Mouse (Mus musculus) limb, embryonic 10.5 days (tissue): ENCODE results near the gene Grik4. TPM values are rescaled to one million over a fixed set of nuclear protein-coding genes. Genes with fewer than 3 reads are reported as not detected.

Experiments
- DNase-seq: peaks from one replicate; pipeline ENCODE4 v3.0.0-alpha.2; 2017; ENCODE audit warnings: low spot score
- H3K27ac ChIP-seq: fragments of 300-500 bp; sonication (generic); 2 replicates; pipeline ENCODE4 v1.5.1; 2016; ENCODE audit warnings: mild to moderate bottlenecking
- H3K27me3 ChIP-seq: fragments of 300-500 bp; sonication (generic); 2 replicates; pipeline ENCODE4 v1.6.1; 2016; ENCODE audit warnings: low read depth, mild to moderate bottlenecking; ENCODE audit not compliant: poor library complexity, severe bottlenecking
- H3K36me3 ChIP-seq: fragments of 300-500 bp; sonication (generic); 2 replicates; pipeline ENCODE4 v1.6.1; 2016; ENCODE audit warnings: mild to moderate bottlenecking, moderate library complexity
- H3K4me1 ChIP-seq: fragments of 300-500 bp; sonication (generic); 2 replicates; pipeline ENCODE4 v1.6.1; 2016
- H3K4me3 ChIP-seq: fragments of 300-500 bp; sonication (generic); 2 replicates; pipeline ENCODE4 v1.5.1; 2016; ENCODE audit warnings: mild to moderate bottlenecking, moderate library complexity
- H3K9me3 ChIP-seq: fragments of 300-500 bp; sonication (generic); replicated peaks from 2 replicates; pipeline ENCODE4 v1.6.1; 2016; ENCODE audit warnings: mild to moderate bottlenecking
- WGBS: fragments of 180-500 bp; shearing (Covaris S2); methylation state at CpG from one replicate; pipeline ENCODE4 v1.1.7; 2016; 5-methylcytosine and 5-hydroxymethylcytosine counted together
- polyA plus RNA-seq: library from polyadenylated mRNA; unstranded; fragments of >200 nt; fragmentation: Nextera tagmentation; extraction: Ambion mirVana; gene quantifications from 2 replicates; pipeline ENCODE4 v1.2.1, GENCODE M21; 2016

The Grik4 gene
- polyA plus RNA-seq, 1 experiment from 2014 or later = 2.2 TPM

- 73% methylated on average over 11 of the region's 11 CpGs for WGBS
Measured at GRCm38 (mm10) chr9:42801929-42802328, 142.4 kb downstream of the Grik4 start.

GRCm38 (mm10) chr9:42800138-42800537 lies 144.2 kb downstream of the Grik4 start:
- no peak for DNase-seq
- Histone ChIP-seq H3K27ac (no peak overlapping the region), H3K36me3 (no peaks in the 10 kb centered on the region), H3K4me3 (no peak overlapping the region), H3K9me3 (no peaks in the 10 kb centered on the region), H3K27me3 (no peaks in the 10 kb centered on the region; the same call in 1 of the 2 replicates), H3K4me1 (peaks cover 18% of the 10 kb centered on the region)
- WGBS = 84% methylated on average over 7 of the region's 7 CpGs

More at GRCm38 (mm10) chr9:42801929-42802328, 142.4 kb downstream of the Grik4 start:
- no peak for DNase-seq
- no peak overlapping the region for H3K4me3 ChIP-seq
- no peak overlapping the region for H3K27ac ChIP-seq
- H3K9me3 ChIP-seq = no peaks in the 10 kb centered on the region
- H3K4me1 ChIP-seq = peaks cover 10% of the 10 kb centered on the region; the same call in 1 of the 2 replicates
- H3K27me3 ChIP-seq = no peaks in the 10 kb centered on the region; the same call in 1 of the 2 replicates
- no peaks in the 10 kb centered on the region for H3K36me3 ChIP-seq

GRCm38 (mm10) chr9:42799694-42800093 lies 144.6 kb downstream of the Grik4 start:
- no peaks in the 10 kb centered on the region for H3K36me3 ChIP-seq
- H3K27ac ChIP-seq = no peak overlapping the region
- H3K27me3 ChIP-seq = no peaks in the 10 kb centered on the region; the same call in 1 of the 2 replicates
- WGBS = 89% methylated on average over 5 of the region's 5 CpGs
- DNase-seq = no peak
- H3K4me3 ChIP-seq = no peak overlapping the region
- H3K9me3 ChIP-seq = no peaks in the 10 kb centered on the region
- peaks cover 18% of the 10 kb centered on the region for H3K4me1 ChIP-seq

GRCm38 (mm10) chr9:42799242-42799641 lies 145.1 kb downstream of the Grik4 start:
- H3K9me3 ChIP-seq = no peaks in the 10 kb centered on the region
- no peak overlapping the region for H3K27ac ChIP-seq
- no peak for DNase-seq
- peaks cover 3% of the 10 kb centered on the region; the same call in 1 of the 2 replicates for H3K27me3 ChIP-seq
- WGBS = 85% methylated on average over 5 of the region's 5 CpGs
- H3K4me1 ChIP-seq = peaks cover 18% of the 10 kb centered on the region
- no peaks in the 10 kb centered on the region for H3K36me3 ChIP-seq
- no peak overlapping the region for H3K4me3 ChIP-seq

- H3K4me1 ChIP-seq = peaks cover 18% of the 10 kb centered on the region
- H3K27ac ChIP-seq = no peak overlapping the region; the same call in 1 of the 2 replicates
- no peak for DNase-seq
- no peak overlapping the region for H3K4me3 ChIP-seq
- H3K36me3 ChIP-seq = no peaks in the 10 kb centered on the region
- peaks cover 11% of the 10 kb centered on the region for H3K27me3 ChIP-seq
- 84% methylated on average over 4 of the region's 4 CpGs for WGBS
- no peaks in the 10 kb centered on the region for H3K9me3 ChIP-seq
Measured at GRCm38 (mm10) chr9:42798280-42798679, 146.0 kb downstream of the Grik4 start.

GRCm38 (mm10) chr9:42797276-42797675 lies 147.0 kb downstream of the Grik4 start:
- DNase-seq = no peak
- H3K4me3 ChIP-seq = no peak overlapping the region

GRCm38 (mm10) chr9:42795881-42796280 lies 148.4 kb downstream of the Grik4 start:
- Histone ChIP-seq H3K27me3 (peaks cover 33% of the 10 kb centered on the region), H3K4me1 (peaks cover 26% of the 10 kb centered on the region), H3K36me3 (no peaks in the 10 kb centered on the region), H3K27ac (no peak overlapping the region), H3K4me3 (no peak overlapping the region), H3K9me3 (no peaks in the 10 kb centered on the region)
- WGBS = 44% methylated on average over 8 of the region's 8 CpGs
- no peak for DNase-seq

More at GRCm38 (mm10) chr9:42797276-42797675, 147.0 kb downstream of the Grik4 start:
- 78% methylated on average over 8 of the region's 8 CpGs for WGBS
- Histone ChIP-seq H3K4me1 (peaks cover 23% of the 10 kb centered on the region), H3K9me3 (no peaks in the 10 kb centered on the region), H3K36me3 (no peaks in the 10 kb centered on the region), H3K27me3 (peaks cover 21% of the 10 kb centered on the region), H3K27ac (no peak overlapping the region)

GRCm38 (mm10) chr9:42794006-42794405 lies 150.3 kb downstream of the Grik4 start:
- H3K27me3 ChIP-seq = peaks cover 44% of the 10 kb centered on the region
- WGBS = 94% methylated on average over 4 of the region's 4 CpGs
- H3K9me3 ChIP-seq = no peaks in the 10 kb centered on the region
- H3K36me3 ChIP-seq = no peaks in the 10 kb centered on the region
- H3K27ac ChIP-seq = no peak overlapping the region
- H3K4me1 ChIP-seq = peaks cover 26% of the 10 kb centered on the region
- H3K4me3 ChIP-seq = no peak overlapping the region
- no peak for DNase-seq

GRCm38 (mm10) chr9:42793581-42793980 lies 150.7 kb downstream of the Grik4 start:
- Histone ChIP-seq H3K4me3 (no peak overlapping the region), H3K36me3 (no peaks in the 10 kb centered on the region), H3K27ac (no peak overlapping the region), H3K9me3 (no peaks in the 10 kb centered on the region), H3K4me1 (peaks cover 26% of the 10 kb centered on the region), H3K27me3 (peaks cover 44% of the 10 kb centered on the region)
- WGBS = 73% methylated on average over 8 of the region's 8 CpGs
- no peak for DNase-seq

GRCm38 (mm10) chr9:42792381-42792780 lies 151.9 kb downstream of the Grik4 start:
- 67% methylated on average over 5 of the region's 5 CpGs for WGBS
- peaks cover 44% of the 10 kb centered on the region for H3K27me3 ChIP-seq
- H3K9me3 ChIP-seq = no peaks in the 10 kb centered on the region
- no peak for DNase-seq
- no peak overlapping the region for H3K4me3 ChIP-seq
- peaks cover 26% of the 10 kb centered on the region for H3K4me1 ChIP-seq
- H3K36me3 ChIP-seq = no peaks in the 10 kb centered on the region
- no peak overlapping the region for H3K27ac ChIP-seq

GRCm38 (mm10) chr9:42791779-42792178 lies 152.5 kb downstream of the Grik4 start:
- H3K9me3 ChIP-seq = no peaks in the 10 kb centered on the region
- no peak overlapping the region for H3K4me3 ChIP-seq
- H3K27me3 ChIP-seq = peaks cover 44% of the 10 kb centered on the region
- no peak for DNase-seq
- no peak overlapping the region for H3K27ac ChIP-seq
- WGBS = 38% methylated on average over 12 of the region's 12 CpGs
- H3K4me1 ChIP-seq = peaks cover 26% of the 10 kb centered on the region
- no peaks in the 10 kb centered on the region for H3K36me3 ChIP-seq

GRCm38 (mm10) chr9:42791346-42791745 lies 152.9 kb downstream of the Grik4 start:
- DNase-seq = no peak
- 48% methylated on average over 4 of the region's 4 CpGs for WGBS
- Histone ChIP-seq H3K27ac (no peak overlapping the region), H3K36me3 (no peaks in the 10 kb centered on the region), H3K9me3 (no peaks in the 10 kb centered on the region), H3K4me1 (peaks cover 26% of the 10 kb centered on the region), H3K4me3 (no peak overlapping the region), H3K27me3 (peaks cover 44% of the 10 kb centered on the region)

GRCm38 (mm10) chr9:42788471-42788870 lies 155.8 kb downstream of the Grik4 start:
- peaks cover 35% of the 10 kb centered on the region for H3K27me3 ChIP-seq
- peaks cover 37% of the 10 kb centered on the region for H3K4me1 ChIP-seq
- H3K4me3 ChIP-seq = no peak overlapping the region
- no peak for DNase-seq
- H3K9me3 ChIP-seq = no peaks in the 10 kb centered on the region
- H3K27ac ChIP-seq = no peak overlapping the region
- no peaks in the 10 kb centered on the region for H3K36me3 ChIP-seq
- 27% methylated on average over 8 of the region's 8 CpGs for WGBS

- Histone ChIP-seq H3K27me3 (peaks cover 19% of the 10 kb centered on the region; the same call in 1 of the 2 replicates), H3K4me3 (no peak overlapping the region), H3K36me3 (no peaks in the 10 kb centered on the region), H3K9me3 (no peaks in the 10 kb centered on the region), H3K4me1 (peaks cover 33% of the 10 kb centered on the region), H3K27ac (no peak overlapping the region)
- no peak for DNase-seq
- 92% methylated on average over 5 of the region's 5 CpGs for WGBS
Measured at GRCm38 (mm10) chr9:42786882-42787281, 157.4 kb downstream of the Grik4 start.
